8 mouse cellular contexts compared by ENCODE assay signal in the genomic region with DNA sequence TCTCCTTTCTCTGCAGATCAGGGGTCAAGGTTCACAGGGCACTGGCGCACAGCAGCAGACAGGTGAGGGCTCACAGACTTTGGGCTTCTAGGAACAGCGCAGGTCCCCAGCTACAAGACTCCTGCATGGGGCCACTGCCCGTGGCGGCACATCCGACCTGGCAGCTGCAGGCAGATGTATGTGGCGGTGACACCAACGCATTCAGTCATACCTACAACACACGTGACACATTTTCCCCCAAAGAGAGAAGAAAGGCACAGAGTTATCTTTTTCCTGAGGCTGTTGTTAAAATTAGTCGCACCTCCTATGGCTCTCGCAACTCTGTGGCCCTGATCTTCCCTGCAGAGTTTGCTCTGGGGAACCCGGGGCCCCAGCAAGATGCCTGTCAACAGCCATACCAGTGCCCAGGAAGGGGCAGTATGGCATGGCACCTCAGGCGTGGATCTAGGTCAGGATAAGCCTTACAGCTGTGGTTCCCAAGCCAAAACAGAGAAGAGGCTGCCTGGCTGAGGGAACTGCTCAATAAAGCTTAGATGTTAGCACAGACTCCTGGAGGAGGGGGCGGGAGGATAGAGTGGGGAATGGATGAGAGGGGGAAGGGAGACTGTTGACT. TPM values are rescaled to one million over a fixed set of nuclear protein-coding genes. Genes with fewer than 3 reads are reported as not detected.
A peak's percentile ranks its signal among the peaks of the same experiment; 100 is the strongest.
DNase-seq lines count a peak whose midpoint lies in the region; ATAC-seq lines count a peak whose summit lies in the region.

No protein-coding gene starts in this region.

- no peak overlapping the region for H3K4me2 ChIP-seq in kidney, embryonic 16.5 days (replicated peaks; ENCODE audit: low read depth, low read length)
- H3K4me2 ChIP-seq in embryonic facial prominence, embryonic 11.5 days (ENCODE audit: low read depth, low read length) = no peak overlapping the region
- peak overlapping the region; percentile 40 for H3K4me2 ChIP-seq in hindbrain, embryonic 15.5 days
- peak overlapping the region; percentile 38 for H3K4me2 ChIP-seq in neural tube, embryonic 15.5 days

- peaks cover 38% of the 10 kb centered on the region for H3K4me1 ChIP-seq in kidney, embryonic 16.5 days (ENCODE audit: insufficient read depth, low read length)
- peaks cover 18% of the 10 kb centered on the region for H3K4me1 ChIP-seq in embryonic facial prominence, embryonic 11.5 days (ENCODE audit: control insufficient read depth, insufficient read depth, low read length)
- H3K4me1 ChIP-seq in hindbrain, embryonic 15.5 days (replicated peaks) = peaks cover 75% of the 10 kb centered on the region
- peaks cover 72% of the 10 kb centered on the region for H3K4me1 ChIP-seq in neural tube, embryonic 15.5 days

- ATAC-seq in kidney, embryonic 16.5 days (ENCODE audit: low FRiP score, low TSS enrichment) = peak; percentile 20; the same call in 1 of the 2 replicates
- ATAC-seq in embryonic facial prominence, embryonic 11.5 days (replicated peaks; ENCODE audit: insufficient number of reproducible peaks, low FRiP score, low TSS enrichment, low read depth) = no peak; the same call in 1 of the 2 replicates
- peak; percentile 14; the same call in 1 of the 2 replicates for ATAC-seq in hindbrain, embryonic 15.5 days (ENCODE audit: low FRiP score, low read depth)
- ATAC-seq in neural tube, embryonic 15.5 days (ENCODE audit: low FRiP score) = 0 out of 2 replicates have a peak, but pooled peaks have one; percentile 20
- no peak for ATAC-seq in megakaryocyte, adult 5-6 weeks (ENCODE audit: poor library complexity, severe bottlenecking)

- no peaks in the 10 kb centered on the region for H3K27me3 ChIP-seq in kidney, embryonic 16.5 days (ENCODE audit: insufficient read depth, low read length)
- H3K27me3 ChIP-seq in embryonic facial prominence, embryonic 11.5 days (ENCODE audit: control insufficient read depth, insufficient read depth, low read length) = no peaks in the 10 kb centered on the region
- no peaks in the 10 kb centered on the region for H3K27me3 ChIP-seq in hindbrain, embryonic 15.5 days
- H3K27me3 ChIP-seq in neural tube, embryonic 15.5 days (replicated peaks) = no peaks in the 10 kb centered on the region

- no peaks in the 10 kb centered on the region for H3K36me3 ChIP-seq in kidney, embryonic 16.5 days (ENCODE audit: insufficient read depth, low read length)
- H3K36me3 ChIP-seq in embryonic facial prominence, embryonic 11.5 days (replicated peaks; ENCODE audit: control insufficient read depth, insufficient read depth, low read depth, low read length) = no peaks in the 10 kb centered on the region
- H3K36me3 ChIP-seq in hindbrain, embryonic 15.5 days = no peaks in the 10 kb centered on the region
- no peaks in the 10 kb centered on the region for H3K36me3 ChIP-seq in neural tube, embryonic 15.5 days

- no peak overlapping the region for H3K9ac ChIP-seq in kidney, embryonic 16.5 days (replicated peaks; ENCODE audit: low read length)
- H3K9ac ChIP-seq in embryonic facial prominence, embryonic 11.5 days (replicated peaks; ENCODE audit: low read length) = peak overlapping the region; percentile 7; the same call in 1 of the 2 replicates
- H3K9ac ChIP-seq in hindbrain, embryonic 15.5 days = no peak overlapping the region
- peak overlapping the region; percentile 26; the same call in 1 of the 2 replicates for H3K9ac ChIP-seq in neural tube, embryonic 15.5 days (replicated peaks)

- 33% methylated on average over 13 of the region's 13 CpGs for WGBS in kidney, embryonic 16.5 days
- 26% methylated on average over 13 of the region's 13 CpGs for WGBS in embryonic facial prominence, embryonic 11.5 days
- 13% methylated on average over 13 of the region's 13 CpGs for WGBS in hindbrain, embryonic 15.5 days
- 20% methylated on average over 13 of the region's 13 CpGs for WGBS in neural tube, embryonic 15.5 days

- H3K4me3 ChIP-seq in kidney, embryonic 16.5 days (ENCODE audit: low read length) = no peak overlapping the region
- H3K4me3 ChIP-seq in embryonic facial prominence, embryonic 11.5 days (ENCODE audit: low read depth, low read length) = no peak overlapping the region
- H3K4me3 ChIP-seq in hindbrain, embryonic 15.5 days = no peak overlapping the region
- H3K4me3 ChIP-seq in neural tube, embryonic 15.5 days (replicated peaks) = no peak overlapping the region

- DNase-seq in kidney, postnatal 25 days = no peak
- DNase-seq in embryonic facial prominence, embryonic 11.5 days (ENCODE audit: low spot score) = no peak
- DNase-seq in layer of hippocampus, adult 11-12 months (ENCODE audit: low spot score) = no peak
- DNase-seq in adipocyte (ENCODE audit: low spot score) = no peak

- peak overlapping the region; percentile 74 for H3K27ac ChIP-seq in kidney, embryonic 16.5 days (ENCODE audit: low read length)
- H3K27ac ChIP-seq in embryonic facial prominence, embryonic 11.5 days (replicated peaks; ENCODE audit: low read depth, low read length) = peak overlapping the region; percentile 66; the same call in 1 of the 2 replicates
- H3K27ac ChIP-seq in hindbrain, embryonic 15.5 days (replicated peaks) = peak overlapping the region; percentile 94
- peak overlapping the region; percentile 96 for H3K27ac ChIP-seq in neural tube, embryonic 15.5 days (replicated peaks)

- no peaks in the 10 kb centered on the region for H3K9me3 ChIP-seq in kidney, embryonic 16.5 days (ENCODE audit: low read length)
- H3K9me3 ChIP-seq in embryonic facial prominence, embryonic 11.5 days (replicated peaks; ENCODE audit: control insufficient read depth, low read length) = no peaks in the 10 kb centered on the region
- no peaks in the 10 kb centered on the region for H3K9me3 ChIP-seq in hindbrain, embryonic 15.5 days
- H3K9me3 ChIP-seq in neural tube, embryonic 15.5 days (replicated peaks) = no peaks in the 10 kb centered on the region

RNA-seq across cellular contexts. Expression of a gene that starts 53.1 kb away (rescaled TPM):
- polyA plus RNA-seq in kidney, embryonic 16.5 days (2015; fragmentation: Nextera tagmentation; extraction: Ambion mirVana) = 1.5 and 2.5 TPM in 2 replicates
- 1.9 TPM in 1 of 2 replicates, not detected in the other for polyA plus RNA-seq in embryonic facial prominence, embryonic 11.5 days (2014; fragmentation: Nextera tagmentation; extraction: Ambion mirVana)
- polyA plus RNA-seq in hindbrain, embryonic 15.5 days (2015; fragmentation: Nextera tagmentation; extraction: Ambion mirVana) = 0.51 and 0.94 TPM in 2 replicates
- polyA plus RNA-seq in neural tube, embryonic 15.5 days (2015; fragmentation: Nextera tagmentation; extraction: Ambion mirVana) = 0.31 and 0.83 TPM in 2 replicates
- 0.27 and 0.60 TPM in 2 replicates for total RNA-seq in megakaryocyte, adult 5-6 weeks (2015)
- not detected in 2 replicates for total RNA-seq in megakaryocyte, adult 5-6 weeks (2017)

Comparison
In these comparisons a context has a peak if more than half of its experiments do, and no peak if none do; other contexts are left out.
1. ATAC-seq: peak in kidney, embryonic 16.5 days (single experiment), hindbrain, embryonic 15.5 days (single experiment) and neural tube, embryonic 15.5 days (single experiment); none in embryonic facial prominence, embryonic 11.5 days (single experiment) and megakaryocyte, adult 5-6 weeks (single experiment).
2. H3K4me2 ChIP-seq: peak in hindbrain, embryonic 15.5 days (single experiment) and neural tube, embryonic 15.5 days (single experiment); none in kidney, embryonic 16.5 days (single experiment) and embryonic facial prominence, embryonic 11.5 days (single experiment).
3. H3K9ac ChIP-seq: peak in embryonic facial prominence, embryonic 11.5 days (single experiment) and neural tube, embryonic 15.5 days (single experiment); none in kidney, embryonic 16.5 days (single experiment) and hindbrain, embryonic 15.5 days (single experiment).
4. Peak in every context shown above with its lines, with median percentiles within 50 percentile points of each other: H3K27ac ChIP-seq.